Mouse (Mus musculus) fibroblast of lung, adult 2 months (primary cell): ENCODE measurements around the gene Olfr1453.
"Not testable (repeated sequence)": the region's sequence is repeated elsewhere in the genome, so short reads cannot be mapped to it uniquely, and the experiment has no call there.

Experiments
- DNase-seq: peaks from one replicate; pipeline ENCODE4 v3.0.0-alpha.2; 2011; ENCODE audit warnings: low read depth

Olfr1453 gene

GRCm38 (mm10) chr19:13028227-13028626, at the start of gene Olfr1453:
TSS of gene Olfr1453 (minus strand) at chr19:13028327.
- no peak for DNase-seq

GRCm38 (mm10) chr19:13060310-13060709, 32.2 kb upstream of the Olfr1453 start, which contains the start of gene Olfr1454:
TSS of gene Olfr1454 (plus strand) at chr19:13060610.
- no peak for DNase-seq

- no peak for DNase-seq
Observed at GRCm38 (mm10) chr19:12994714-12995113, 33.4 kb downstream of the Olfr1453 start, which contains the start of gene Olfr1451. TSS of gene Olfr1451 (plus strand) at chr19:12995014.

DNA sequence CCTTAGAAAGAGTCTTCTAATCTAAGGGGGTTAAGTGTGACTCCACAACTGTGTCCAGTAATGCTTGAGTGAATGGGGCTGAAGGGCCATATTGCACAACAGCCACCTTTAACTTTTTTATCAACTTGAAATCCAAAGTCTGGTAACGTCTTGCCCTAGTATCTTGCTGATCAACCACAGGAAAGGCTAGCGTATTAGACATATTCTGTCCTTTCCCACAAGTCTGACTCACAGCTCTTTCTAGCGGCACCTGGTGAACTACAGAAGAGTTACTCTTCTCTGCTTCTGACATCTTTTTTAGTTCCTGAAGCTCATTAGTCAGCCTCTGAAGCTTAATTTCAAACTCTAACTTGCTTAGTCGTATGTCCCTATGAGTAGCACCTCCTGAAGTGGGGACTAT, 35.8 kb downstream of the Olfr1453 start:
- DNase-seq: not testable (repeated sequence)
